Mouse (Mus musculus): ENCODE results near the gene Nbr1. TPM values are rescaled to one million over a fixed set of nuclear protein-coding genes. Genes with fewer than 3 reads are reported as not detected.

The Nbr1 gene
- polyA plus RNA-seq, 1 experiment, result 33.0 TPM

DNA sequence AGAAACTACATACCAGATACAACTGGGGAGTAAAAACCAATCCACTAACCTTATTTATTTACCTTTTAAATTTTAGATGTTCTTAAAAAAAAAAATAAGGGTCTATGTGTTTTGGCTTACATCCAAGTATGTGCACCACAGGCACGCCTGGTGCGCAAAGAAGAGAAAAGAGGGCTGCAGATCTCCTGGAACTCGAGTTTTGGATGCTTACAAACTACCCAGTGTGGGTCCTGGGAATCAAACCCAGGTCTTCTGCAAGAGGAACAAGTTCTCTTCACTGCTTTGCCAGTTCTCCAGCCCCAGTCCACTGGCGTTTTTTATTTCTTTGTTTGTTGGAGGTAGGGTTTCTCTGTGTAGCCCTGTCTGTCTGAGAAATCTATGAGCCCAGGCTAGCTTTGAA, 25.3 kb upstream of the Nbr1 start:
- no peak overlapping the region for H3K4me3 ChIP-seq
- no peak overlapping the region for H3K4me2 ChIP-seq (ENCODE audit: low read depth)
- TF ChIP-seq CEBPB (IDR thresholded peaks at IDR 0.05; ENCODE audit: insufficient read depth, poor library complexity, severe bottlenecking), result no peak
- TF ChIP-seq REST (IDR thresholded peaks at IDR 0.05; ENCODE audit: insufficient read depth, insufficient read length), result no peak
- TF ChIP-seq USF1 (IDR thresholded peaks at IDR 0.05; ENCODE audit: low read depth), result no peak
- no peak for TF ChIP-seq MAX (IDR thresholded peaks at IDR 0.05; ENCODE audit: low read depth)
- TF ChIP-seq SRF (IDR thresholded peaks at IDR 0.05; ENCODE audit: control insufficient read depth, insufficient read length, low read depth), result no peak
- TF ChIP-seq E2F4 (IDR thresholded peaks at IDR 0.05; ENCODE audit: insufficient read depth), result no peak
- TF ChIP-seq TCF12 (IDR thresholded peaks at IDR 0.05; ENCODE audit: insufficient read depth, poor library complexity, severe bottlenecking), result no peak
- TF ChIP-seq MYOG (IDR thresholded peaks at IDR 0.05; ENCODE audit: control insufficient read depth in 1 of 3, insufficient read depth in 1 of 3, insufficient read length in 2 of 3, low read depth in 2 of 3), result no peak
- no peak for TF ChIP-seq POLR2AphosphoS2 (IDR thresholded peaks at IDR 0.05; ENCODE audit: insufficient read length, low read depth)
- no peak for TF ChIP-seq POLR2A (IDR thresholded peaks at IDR 0.05; ENCODE audit: insufficient read length, low read depth)
- no peak for TF ChIP-seq TCF3 (IDR thresholded peaks at IDR 0.05; ENCODE audit: insufficient read length, low read depth)
- TF ChIP-seq MYOD1 (IDR thresholded peaks at IDR 0.05; ENCODE audit: control insufficient read depth in 1 of 3, insufficient read length in 2 of 3, low read depth in 2 of 3), result no peak
- peaks cover 6% of the 10 kb centered on the region for H3K36me3 ChIP-seq (ENCODE audit: control insufficient read depth, insufficient read depth)
- H3ac ChIP-seq (ENCODE audit: control insufficient read depth, insufficient read length), result no peak overlapping the region
- H3K27me3 ChIP-seq (ENCODE audit: control insufficient read depth, insufficient read depth, insufficient read length), result no peaks in the 10 kb centered on the region
- no peaks in the 10 kb centered on the region for H3K79me2 ChIP-seq (ENCODE audit: control insufficient read depth, insufficient read depth)

DNA sequence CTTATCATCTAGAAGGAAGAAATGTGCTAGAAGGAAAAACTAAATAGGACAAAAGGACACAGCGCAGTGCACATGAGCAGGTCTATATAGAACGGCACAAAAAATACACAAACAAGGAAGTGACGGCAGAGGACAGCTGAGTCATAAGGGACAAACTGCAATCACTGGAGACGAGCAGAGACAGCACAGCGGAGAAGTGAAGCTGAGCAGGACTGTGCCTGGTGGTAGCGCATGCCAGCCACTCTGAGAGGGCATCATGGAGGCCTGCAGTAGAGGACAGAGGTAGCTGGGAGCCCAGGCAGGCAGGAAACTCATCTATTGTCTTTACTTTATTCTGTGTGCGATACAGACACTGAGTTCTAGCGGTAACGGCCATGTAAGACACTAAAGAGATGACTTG, 8.4 kb upstream of the Nbr1 start:
- Histone ChIP-seq H3K27me3 (ENCODE audit: control insufficient read depth, insufficient read depth, insufficient read length) (no peaks in the 10 kb centered on the region), H3K36me3 (ENCODE audit: control insufficient read depth, insufficient read depth) (no peaks in the 10 kb centered on the region), H3ac (ENCODE audit: control insufficient read depth, insufficient read length) (no peak overlapping the region), H3K4me2 (ENCODE audit: low read depth) (no peak overlapping the region), H3K4me3 (no peak overlapping the region), H3K79me2 (ENCODE audit: control insufficient read depth, insufficient read depth) (no peaks in the 10 kb centered on the region)
- TF ChIP-seq CEBPB (IDR thresholded peaks at IDR 0.05; ENCODE audit: insufficient read depth, poor library complexity, severe bottlenecking) (no peak), TCF3 (IDR thresholded peaks at IDR 0.05; ENCODE audit: insufficient read length, low read depth) (no peak), SRF (IDR thresholded peaks at IDR 0.05; ENCODE audit: control insufficient read depth, insufficient read length, low read depth) (no peak), TCF12 (IDR thresholded peaks at IDR 0.05; ENCODE audit: insufficient read depth, poor library complexity, severe bottlenecking) (no peak), MYOG (IDR thresholded peaks at IDR 0.05; ENCODE audit: control insufficient read depth in 1 of 3, insufficient read depth in 1 of 3, insufficient read length in 2 of 3, low read depth in 2 of 3) (no peak), MYOD1 (IDR thresholded peaks at IDR 0.05; ENCODE audit: control insufficient read depth in 1 of 3, insufficient read length in 2 of 3, low read depth in 2 of 3) (no peak), POLR2A (IDR thresholded peaks at IDR 0.05; ENCODE audit: insufficient read length, low read depth) (no peak), E2F4 (IDR thresholded peaks at IDR 0.05; ENCODE audit: insufficient read depth) (no peak), POLR2AphosphoS2 (IDR thresholded peaks at IDR 0.05; ENCODE audit: insufficient read length, low read depth) (no peak), MAX (IDR thresholded peaks at IDR 0.05; ENCODE audit: low read depth) (no peak), USF1 (IDR thresholded peaks at IDR 0.05; ENCODE audit: low read depth) (no peak), REST (IDR thresholded peaks at IDR 0.05; ENCODE audit: insufficient read depth, insufficient read length) (no peak)

DNA sequence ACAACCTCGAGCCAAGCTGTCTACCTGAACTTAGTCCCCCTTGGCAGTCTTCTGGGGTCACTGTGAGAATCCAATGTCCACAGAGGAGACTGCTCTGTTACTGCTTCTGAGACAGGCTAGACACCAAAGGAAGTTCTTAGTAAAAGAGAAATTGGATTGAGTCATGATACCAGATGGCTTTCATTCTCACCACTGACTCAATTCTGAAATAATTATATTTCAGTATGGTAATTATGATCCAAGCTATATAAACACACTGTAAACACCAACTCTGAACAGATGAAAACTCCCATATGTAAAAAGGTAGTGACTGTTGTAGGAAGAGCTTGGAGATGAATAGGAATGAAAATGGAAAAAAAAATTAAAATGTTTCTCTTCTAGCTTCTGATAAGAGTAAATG, 7.8 kb upstream of the Nbr1 start:
- no peak overlapping the region for H3K4me2 ChIP-seq (ENCODE audit: low read depth)
- H3K36me3 ChIP-seq (ENCODE audit: control insufficient read depth, insufficient read depth), result no peaks in the 10 kb centered on the region
- H3K27me3 ChIP-seq (ENCODE audit: control insufficient read depth, insufficient read depth, insufficient read length), result no peaks in the 10 kb centered on the region
- no peak overlapping the region for H3K4me3 ChIP-seq
- H3ac ChIP-seq (ENCODE audit: control insufficient read depth, insufficient read length), result no peak overlapping the region
- no peak for TF ChIP-seq POLR2AphosphoS2 (IDR thresholded peaks at IDR 0.05; ENCODE audit: insufficient read length, low read depth)
- TF ChIP-seq TCF12 (IDR thresholded peaks at IDR 0.05; ENCODE audit: insufficient read depth, poor library complexity, severe bottlenecking), result no peak
- no peak for TF ChIP-seq USF1 (IDR thresholded peaks at IDR 0.05; ENCODE audit: low read depth)
- no peak for TF ChIP-seq MYOD1 (IDR thresholded peaks at IDR 0.05; ENCODE audit: control insufficient read depth in 1 of 3, insufficient read length in 2 of 3, low read depth in 2 of 3)
- H3K79me2 ChIP-seq (ENCODE audit: control insufficient read depth, insufficient read depth), result no peaks in the 10 kb centered on the region

DNA sequence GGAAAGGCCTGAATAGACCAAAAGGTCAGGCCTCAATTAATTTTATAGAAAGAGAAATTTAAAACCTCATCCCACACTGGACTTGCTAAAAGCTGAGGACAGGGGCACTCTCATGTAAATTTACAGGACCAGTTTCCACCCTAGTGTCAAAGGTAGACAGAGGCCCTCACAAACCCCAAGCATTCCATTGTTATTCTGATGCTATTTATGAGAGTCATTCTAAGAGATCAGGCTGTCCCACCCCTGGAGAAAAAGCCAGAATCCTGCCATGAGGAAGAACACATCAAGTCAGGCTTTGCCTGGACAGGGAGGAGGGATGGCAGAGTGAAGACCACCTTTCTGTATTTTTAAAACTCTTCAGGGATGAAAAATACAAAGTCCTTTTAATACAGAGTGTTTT, 3.4 kb upstream of the Nbr1 start:
- H3ac ChIP-seq (ENCODE audit: control insufficient read depth, insufficient read length), result no peak overlapping the region
- H3K4me3 ChIP-seq, result no peak overlapping the region
- no peaks in the 10 kb centered on the region for H3K36me3 ChIP-seq (ENCODE audit: control insufficient read depth, insufficient read depth)
- no peaks in the 10 kb centered on the region for H3K27me3 ChIP-seq (ENCODE audit: control insufficient read depth, insufficient read depth, insufficient read length)
- no peak overlapping the region for H3K4me2 ChIP-seq (ENCODE audit: low read depth)
- no peak for TF ChIP-seq MYOD1 (IDR thresholded peaks at IDR 0.05; ENCODE audit: control insufficient read depth in 1 of 3, insufficient read length in 2 of 3, low read depth in 2 of 3)
- TF ChIP-seq TCF3 (IDR thresholded peaks at IDR 0.05; ENCODE audit: insufficient read length, low read depth), result no peak
- no peak for TF ChIP-seq SRF (IDR thresholded peaks at IDR 0.05; ENCODE audit: control insufficient read depth, insufficient read length, low read depth)
- TF ChIP-seq TCF12 (IDR thresholded peaks at IDR 0.05; ENCODE audit: insufficient read depth, poor library complexity, severe bottlenecking), result no peak
- TF ChIP-seq POLR2A (IDR thresholded peaks at IDR 0.05; ENCODE audit: insufficient read length, low read depth), result no peak
- no peak for TF ChIP-seq POLR2AphosphoS2 (IDR thresholded peaks at IDR 0.05; ENCODE audit: insufficient read length, low read depth)
- TF ChIP-seq REST (IDR thresholded peaks at IDR 0.05; ENCODE audit: insufficient read depth, insufficient read length), result no peak
- TF ChIP-seq CEBPB (IDR thresholded peaks at IDR 0.05; ENCODE audit: insufficient read depth, poor library complexity, severe bottlenecking), result no peak
- TF ChIP-seq MYOG (IDR thresholded peaks at IDR 0.05; ENCODE audit: control insufficient read depth in 1 of 3, insufficient read depth in 1 of 3, insufficient read length in 2 of 3, low read depth in 2 of 3), result no peak
- no peak for TF ChIP-seq E2F4 (IDR thresholded peaks at IDR 0.05; ENCODE audit: insufficient read depth)
- no peak for TF ChIP-seq USF1 (IDR thresholded peaks at IDR 0.05; ENCODE audit: low read depth)
- TF ChIP-seq MAX (IDR thresholded peaks at IDR 0.05; ENCODE audit: low read depth), result no peak
- H3K79me2 ChIP-seq (ENCODE audit: control insufficient read depth, insufficient read depth), result peaks cover 16% of the 10 kb centered on the region
